Mouse (Mus musculus) naive thymus-derived CD4-positive, alpha-beta T cell, adult 2 months (primary cell): ENCODE data around the gene Arsa.
A peak's percentile ranks its signal among the peaks of the same experiment; 100 is the strongest.

Experiments
- DNase-seq: peaks from one replicate; pipeline ENCODE4 v3.0.0-alpha.2; 2011; ENCODE audit warnings: low read depth

Arsa gene

GRCm38 (mm10) chr15:89477091-89477491 lies at the start of gene Arsa:
Gene Arsa, minus strand, starts transcription at chr15:89477425.
- no peak for DNase-seq

- DNase-seq = no peak
These were observed 49.6 kb upstream of the Arsa start for GRCm38 (mm10) chr15:89526776-89527325.

GRCm38 (mm10) chr15:89525896-89526295 lies 48.7 kb upstream of the Arsa start:
- no peak for DNase-seq

GRCm38 (mm10) chr15:89525464-89525863 lies 48.2 kb upstream of the Arsa start:
- DNase-seq = no peak

- no peak for DNase-seq
These were observed 47.6 kb upstream of the Arsa start for GRCm38 (mm10) chr15:89524611-89525415.

GRCm38 (mm10) chr15:89524001-89524571 lies 46.9 kb upstream of the Arsa start:
- DNase-seq = no peak

- DNase-seq = no peak
These were observed 46.1 kb upstream of the Arsa start for GRCm38 (mm10) chr15:89523283-89523832.

- DNase-seq = no peak
These were observed 45.5 kb upstream of the Arsa start for GRCm38 (mm10) chr15:89522566-89523282.

GRCm38 (mm10) chr15:89521951-89522350 lies 44.7 kb upstream of the Arsa start:
- no peak for DNase-seq

GRCm38 (mm10) chr15:89512679-89513078 lies 35.5 kb upstream of the Arsa start:
- no peak for DNase-seq

- DNase-seq = no peak
These were observed 30.5 kb upstream of the Arsa start for GRCm38 (mm10) chr15:89507751-89508150.

- no peak for DNase-seq
These were observed 27.6 kb upstream of the Arsa start for GRCm38 (mm10) chr15:89504838-89505237.

- no peak for DNase-seq
These were observed 24.1 kb upstream of the Arsa start for GRCm38 (mm10) chr15:89501321-89501720.

GRCm38 (mm10) chr15:89500221-89500791 lies 23.1 kb upstream of the Arsa start:
- DNase-seq = no peak

GRCm38 (mm10) chr15:89499784-89500220 lies 22.6 kb upstream of the Arsa start:
- no peak for DNase-seq

- DNase-seq = no peak
These were observed 21.9 kb upstream of the Arsa start, which contains the start of gene Shank3 for GRCm38 (mm10) chr15:89498961-89499688. Gene Shank3, plus strand, starts transcription at chr15:89499623.

GRCm38 (mm10) chr15:89498049-89498960 lies 21.1 kb upstream of the Arsa start:
- peak; percentile 65 for DNase-seq

- no peak for DNase-seq
These were observed 20.3 kb upstream of the Arsa start for GRCm38 (mm10) chr15:89497391-89498048.

- no peak for DNase-seq
These were observed 19.6 kb upstream of the Arsa start for GRCm38 (mm10) chr15:89496841-89497240.

GRCm38 (mm10) chr15:89496131-89496530 lies 18.9 kb upstream of the Arsa start:
- DNase-seq = no peak
